In the genomic region with DNA sequence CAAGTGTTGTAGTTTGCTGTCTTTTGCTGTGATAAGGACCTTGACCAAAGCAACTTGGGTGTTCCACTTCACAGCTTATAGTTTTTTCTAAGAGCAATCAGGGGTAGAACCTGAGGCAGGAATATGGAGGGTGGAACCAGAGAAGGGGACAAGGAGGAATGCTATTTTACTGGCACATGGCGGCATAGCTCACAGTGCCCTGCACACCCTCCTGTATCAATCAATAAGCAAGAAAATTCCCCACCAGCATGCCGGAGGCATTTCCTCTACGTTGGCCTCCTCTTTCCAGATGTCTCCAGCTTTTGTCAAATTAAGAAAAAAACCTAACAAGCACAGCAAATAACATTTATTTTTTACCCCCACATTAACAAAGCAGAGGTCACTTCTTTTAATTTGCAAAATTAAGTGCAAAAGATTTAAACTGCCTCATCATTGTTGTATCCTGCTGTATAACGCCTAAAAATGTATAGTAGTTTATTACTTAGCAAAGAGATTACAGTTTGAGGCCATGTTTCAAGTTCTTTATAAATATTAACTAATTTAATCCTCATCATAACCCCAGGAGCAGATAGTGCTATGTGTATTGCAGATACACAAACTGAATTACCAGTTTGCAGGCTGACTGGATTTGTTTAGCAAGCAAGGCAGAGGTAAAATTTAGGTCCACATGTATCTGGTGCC, we compare ENCODE assay signal across 25 mouse cellular contexts. TPM values are rescaled to one million over a fixed set of nuclear protein-coding genes. Genes with fewer than 3 reads are reported as not detected.
DNase-seq lines count a peak whose midpoint lies in the region; ATAC-seq and TF ChIP-seq lines count a peak whose summit lies in the region.
"Had no signal": no experiment of that assay in that cellular context is flagged by ENCODE, and none has a peak within 500 bp of the region (broad histone marks: within the 10 kb centered on the region; RNA-seq: fewer than 3 reads in every experiment).

No protein-coding gene starts in this region.

- no peak for DNase-seq in heart, adult 2 months
- DNase-seq in midbrain, embryonic 11.5 days (ENCODE audit: low spot score, missing footprints): peak; percentile 54
- no peak for DNase-seq in midbrain, embryonic 14.5 days
- no peak for DNase-seq in testis, postnatal 10 days (ENCODE audit: low spot score)
- DNase-seq in right cerebral cortex, adult 18-20 months: no peak
- DNase-seq: adrenal gland, postnatal 25 days; B cell, adult 2 months; cerebellum, adult 2 months; cerebellum, postnatal 14 days; gastrocnemius, postnatal 25 days; kidney, adult 9 months; kidney, postnatal 10 days; lung, embryonic 14.5 days; lung, postnatal 14 days had no signal

- peaks cover 9% of the 10 kb centered on the region for H3K79me2 ChIP-seq in heart, adult 2 months (replicated peaks; ENCODE audit: control insufficient read depth, insufficient read depth, low read length)

- H3K27ac ChIP-seq in heart, embryonic 15.5 days: peak overlapping the region; percentile 20; the same call in 1 of the 2 replicates
- no peak overlapping the region for H3K27ac ChIP-seq in heart, adult 2 months
- H3K27ac ChIP-seq in midbrain, embryonic 11.5 days (ENCODE audit: low read depth, low read length): no peak overlapping the region
- no peak overlapping the region for H3K27ac ChIP-seq in midbrain, embryonic 14.5 days (replicated peaks; ENCODE audit: low read depth, low read length)
- H3K27ac ChIP-seq in intestine, embryonic 16.5 days (ENCODE audit: low read length): peak overlapping the region; percentile 66
- H3K27ac ChIP-seq in limb, embryonic 15.5 days: 0 out of 2 replicates have a peak overlapping the region, but pooled peaks have one; percentile 11
- H3K27ac ChIP-seq: forebrain, embryonic 15.5 days; hindbrain, embryonic 14.5 days; left cerebral cortex, adult 2 months; liver, embryonic 15.5 days; midbrain, embryonic 10.5 days; neural tube, embryonic 12.5 days had no signal

- H3K9me3 ChIP-seq in heart, embryonic 15.5 days (replicated peaks): no peaks in the 10 kb centered on the region
- no peaks in the 10 kb centered on the region for H3K9me3 ChIP-seq in midbrain, embryonic 11.5 days (ENCODE audit: control insufficient read depth, low read length)
- no peaks in the 10 kb centered on the region for H3K9me3 ChIP-seq in midbrain, embryonic 14.5 days (ENCODE audit: control insufficient read depth, low read length)
- H3K9me3 ChIP-seq in intestine, embryonic 16.5 days (ENCODE audit: control insufficient read depth, low read length): no peaks in the 10 kb centered on the region
- H3K9me3 ChIP-seq in limb, embryonic 15.5 days: no peaks in the 10 kb centered on the region
- H3K9me3 ChIP-seq: forebrain, embryonic 15.5 days; liver, embryonic 15.5 days; midbrain, embryonic 10.5 days; neural tube, embryonic 12.5 days had no signal

- ATAC-seq in heart, embryonic 15.5 days (replicated peaks; ENCODE audit: insufficient number of reproducible peaks, insufficient read depth, low FRiP score, low read depth): no peak
- ATAC-seq in midbrain, embryonic 11.5 days (ENCODE audit: low FRiP score): no peak
- no peak for ATAC-seq in midbrain, embryonic 14.5 days (ENCODE audit: low FRiP score, low TSS enrichment)
- peak; percentile 72 for ATAC-seq in intestine, embryonic 16.5 days
- no peak for ATAC-seq in limb, embryonic 15.5 days (ENCODE audit: insufficient number of reproducible peaks, low FRiP score, low TSS enrichment, low read depth)
- ATAC-seq: inflammation-experienced regulatory T-cells, adult 6 months had no signal

- intact Hi-C loops in heart, adult 2 months (cut with DNase I): no loop called here

- no peak for TF ChIP-seq POLR2A in heart, adult 2 months (IDR thresholded peaks at IDR 0.05; ENCODE audit: insufficient read depth, low read depth, low read length)

- no peak overlapping the region for H3K9ac ChIP-seq in heart, embryonic 15.5 days
- no peak overlapping the region for H3K9ac ChIP-seq in heart, adult 2 months (ENCODE audit: low read depth, low read length)
- H3K9ac ChIP-seq in midbrain, embryonic 11.5 days (ENCODE audit: low read length): no peak overlapping the region
- no peak overlapping the region for H3K9ac ChIP-seq in midbrain, embryonic 14.5 days (replicated peaks; ENCODE audit: low read length)
- H3K9ac ChIP-seq in intestine, embryonic 16.5 days (ENCODE audit: low read depth, low read length): peak overlapping the region; percentile 6; the same call in 1 of the 2 replicates
- no peak overlapping the region for H3K9ac ChIP-seq in limb, embryonic 15.5 days
- H3K9ac ChIP-seq: forebrain, embryonic 15.5 days; hindbrain, embryonic 14.5 days; liver, embryonic 15.5 days; lung, embryonic 14.5 days; neural tube, embryonic 12.5 days had no signal

- H3K4me1 ChIP-seq in heart, embryonic 15.5 days (replicated peaks): peaks cover 17% of the 10 kb centered on the region
- H3K4me1 ChIP-seq in heart, adult 2 months (ENCODE audit: control insufficient read depth, insufficient read depth, low read length): peaks cover 11% of the 10 kb centered on the region
- no peaks in the 10 kb centered on the region for H3K4me1 ChIP-seq in midbrain, embryonic 11.5 days (ENCODE audit: control insufficient read depth, insufficient read depth, low read length)
- H3K4me1 ChIP-seq in midbrain, embryonic 14.5 days (ENCODE audit: control insufficient read depth, insufficient read depth, low read length): 0 out of 2 replicates have a peak, but pooled peaks cover 3% of the 10 kb centered on the region
- peaks cover 19% of the 10 kb centered on the region for H3K4me1 ChIP-seq in intestine, embryonic 16.5 days (ENCODE audit: control insufficient read depth, insufficient read depth, low read length)
- H3K4me1 ChIP-seq in limb, embryonic 15.5 days: peaks cover 4% of the 10 kb centered on the region; the same call in 1 of the 2 replicates
- H3K4me1 ChIP-seq: liver, embryonic 15.5 days; neural tube, embryonic 12.5 days had no signal

- 76% methylated on average over 4 of the region's 4 CpGs for WGBS in heart, embryonic 15.5 days
- 61% methylated on average over 4 of the region's 4 CpGs for WGBS in heart, adult 2 months
- 80% methylated on average over 4 of the region's 4 CpGs for WGBS in midbrain, embryonic 11.5 days
- WGBS in midbrain, embryonic 14.5 days: 79% methylated on average over 4 of the region's 4 CpGs
- 37% methylated on average over 4 of the region's 4 CpGs for WGBS in intestine, embryonic 16.5 days
- WGBS in limb, embryonic 15.5 days: 54% methylated on average over 4 of the region's 4 CpGs

- no peaks in the 10 kb centered on the region for H3K27me3 ChIP-seq in heart, embryonic 15.5 days
- no peaks in the 10 kb centered on the region for H3K27me3 ChIP-seq in heart, adult 2 months (ENCODE audit: control insufficient read depth, insufficient read depth, low read length)
- H3K27me3 ChIP-seq in midbrain, embryonic 11.5 days (ENCODE audit: control insufficient read depth, insufficient read depth, low read length): no peaks in the 10 kb centered on the region
- no peaks in the 10 kb centered on the region for H3K27me3 ChIP-seq in midbrain, embryonic 14.5 days (ENCODE audit: control insufficient read depth, insufficient read depth, low read length)
- no peaks in the 10 kb centered on the region for H3K27me3 ChIP-seq in intestine, embryonic 16.5 days (replicated peaks; ENCODE audit: control insufficient read depth, insufficient read depth, low read length)
- no peaks in the 10 kb centered on the region for H3K27me3 ChIP-seq in limb, embryonic 15.5 days
- H3K27me3 ChIP-seq: forebrain, embryonic 15.5 days; liver, embryonic 15.5 days; neural tube, embryonic 12.5 days had no signal

- no peak overlapping the region for H3K4me2 ChIP-seq in heart, embryonic 15.5 days
- H3K4me2 ChIP-seq in midbrain, embryonic 11.5 days: no peak overlapping the region
- H3K4me2 ChIP-seq in midbrain, embryonic 14.5 days (ENCODE audit: low read length): no peak overlapping the region
- no peak overlapping the region; the same call in 1 of the 2 replicates for H3K4me2 ChIP-seq in intestine, embryonic 16.5 days (ENCODE audit: low read depth, low read length)
- H3K4me2 ChIP-seq in limb, embryonic 15.5 days: no peak overlapping the region
- H3K4me2 ChIP-seq: forebrain, embryonic 15.5 days; hindbrain, embryonic 14.5 days; liver, embryonic 15.5 days; lung, embryonic 14.5 days; neural tube, embryonic 12.5 days had no signal

- no peak for TF ChIP-seq CTCF in heart, adult 2 months (IDR thresholded peaks at IDR 0.05)

- no peak for TF ChIP-seq EP300 in heart, adult 2 months (IDR thresholded peaks at IDR 0.05; ENCODE audit: insufficient read depth, low read depth, low read length)

- H3K4me3 ChIP-seq in heart, embryonic 15.5 days: no peak overlapping the region
- H3K4me3 ChIP-seq in heart, adult 2 months: no peak overlapping the region
- H3K4me3 ChIP-seq in midbrain, embryonic 11.5 days (ENCODE audit: low read depth, low read length): no peak overlapping the region
- no peak overlapping the region for H3K4me3 ChIP-seq in midbrain, embryonic 14.5 days (replicated peaks; ENCODE audit: low read depth, low read length)
- H3K4me3 ChIP-seq in intestine, embryonic 16.5 days (ENCODE audit: low read length): no peak overlapping the region
- H3K4me3 ChIP-seq in limb, embryonic 15.5 days: no peak overlapping the region
- H3K4me3 ChIP-seq: forebrain, embryonic 15.5 days; left cerebral cortex, adult 2 months; liver, embryonic 15.5 days; midbrain, embryonic 10.5 days; myocyte; neural tube, embryonic 12.5 days had no signal

- H3K36me3 ChIP-seq in heart, embryonic 15.5 days: no peaks in the 10 kb centered on the region
- peaks cover 18% of the 10 kb centered on the region for H3K36me3 ChIP-seq in heart, adult 2 months (ENCODE audit: control insufficient read depth, insufficient read depth, low read length)
- H3K36me3 ChIP-seq in midbrain, embryonic 11.5 days (ENCODE audit: control insufficient read depth, insufficient read depth, low read length): no peaks in the 10 kb centered on the region
- no peaks in the 10 kb centered on the region for H3K36me3 ChIP-seq in midbrain, embryonic 14.5 days (ENCODE audit: control insufficient read depth, insufficient read depth, low read length)
- no peaks in the 10 kb centered on the region for H3K36me3 ChIP-seq in intestine, embryonic 16.5 days (ENCODE audit: control insufficient read depth, insufficient read depth, low read length)
- H3K36me3 ChIP-seq in limb, embryonic 15.5 days: no peaks in the 10 kb centered on the region
- H3K36me3 ChIP-seq: forebrain, embryonic 15.5 days; liver, embryonic 15.5 days; midbrain, embryonic 10.5 days; neural tube, embryonic 12.5 days had no signal

RNA-seq across cellular contexts. Expression of a gene that starts 13.4 kb away (rescaled TPM):
- 4.2 and 4.9 TPM in 2 replicates for polyA plus RNA-seq in heart, embryonic 15.5 days (2015; fragmentation: Nextera tagmentation; extraction: Ambion mirVana)
- total RNA-seq in heart, adult 2 months (2021): 10 to 100 TPM; 16.3 to 17.2 TPM
- 9.6 and 15.6 TPM in 2 replicates for polyA plus RNA-seq in heart, adult 2 months (2012; rRNA removed)
- 6.2 and 6.8 TPM in 2 replicates for polyA plus RNA-seq in midbrain, embryonic 11.5 days (2014; fragmentation: Nextera tagmentation; extraction: Ambion mirVana)
- polyA plus RNA-seq in midbrain, embryonic 14.5 days (2014; fragmentation: Nextera tagmentation; extraction: Ambion mirVana): 9.9 and 10.7 TPM in 2 replicates
- polyA plus RNA-seq in intestine, embryonic 16.5 days (2015; fragmentation: Nextera tagmentation; extraction: Ambion mirVana): 2.7 and 2.9 TPM in 2 replicates
- 3.4 and 4.0 TPM in 2 replicates for polyA plus RNA-seq in limb, embryonic 15.5 days (2015; fragmentation: Nextera tagmentation; extraction: Ambion mirVana)

Comparison
In these comparisons a context has a peak if more than half of its experiments do, and no peak if none do; other contexts are left out.
1. H3K27ac ChIP-seq: peak in heart, embryonic 15.5 days (single experiment), intestine, embryonic 16.5 days (single experiment) and limb, embryonic 15.5 days (single experiment); none in heart, adult 2 months (single experiment), midbrain, embryonic 11.5 days (single experiment) and midbrain, embryonic 14.5 days (single experiment).